Mouse (Mus musculus): Measurements from ENCODE around the gene Gnb5.

The Gnb5 gene

GRCm38 (mm10) chr9:75304286-75304685 is 1.8 kb upstream of the Gnb5 start:
- no peak for DNase-seq (ENCODE audit: low spot score in 2 of 2)

DNA sequence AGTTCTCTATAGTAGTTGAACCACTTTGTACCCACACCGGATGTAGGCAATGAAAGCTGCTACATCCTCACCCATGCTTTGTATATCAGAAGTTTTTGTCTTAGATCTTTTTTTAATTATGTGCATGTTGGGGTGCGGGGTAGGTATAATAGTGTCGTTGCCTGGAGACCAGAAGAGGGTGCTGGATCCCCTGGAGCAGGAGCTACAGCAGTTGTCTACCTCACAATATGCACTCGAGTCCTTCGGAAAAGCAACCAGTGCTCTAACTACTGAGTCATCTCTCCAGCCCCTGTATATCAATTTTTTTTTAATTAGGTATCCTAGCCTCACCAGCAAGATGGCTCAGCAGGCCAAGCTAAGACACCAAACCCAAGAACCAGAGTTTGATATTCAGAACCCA is 927 bp downstream of the Gnb5 start:
- DNase-seq (ENCODE audit: low spot score in 2 of 2), result no peak

- no peak for DNase-seq (ENCODE audit: low spot score in 2 of 2)
Measured at GRCm38 (mm10) chr9:75308621-75309020, 2.5 kb downstream of the Gnb5 start.

GRCm38 (mm10) chr9:75312008-75312407 is 5.9 kb downstream of the Gnb5 start:
- DNase-seq (ENCODE audit: low spot score in 2 of 2), result peak; percentile 47 to 71

GRCm38 (mm10) chr9:75313138-75313831 is 7.2 kb downstream of the Gnb5 start:
- DNase-seq (ENCODE audit: low spot score in 2 of 2), result no peak

- DNase-seq (ENCODE audit: low spot score in 2 of 2), result peak; percentile 75 to 88
Measured at GRCm38 (mm10) chr9:75313832-75314516, 7.9 kb downstream of the Gnb5 start.

GRCm38 (mm10) chr9:75314517-75315105 is 8.5 kb downstream of the Gnb5 start:
- DNase-seq (ENCODE audit: low spot score in 2 of 2), result no peak

GRCm38 (mm10) chr9:75315238-75315637 is 9.2 kb downstream of the Gnb5 start:
- no peak for DNase-seq (ENCODE audit: low spot score in 2 of 2)

GRCm38 (mm10) chr9:75316771-75317170 is 10.7 kb downstream of the Gnb5 start:
- DNase-seq (ENCODE audit: low spot score in 2 of 2), result no peak

DNA sequence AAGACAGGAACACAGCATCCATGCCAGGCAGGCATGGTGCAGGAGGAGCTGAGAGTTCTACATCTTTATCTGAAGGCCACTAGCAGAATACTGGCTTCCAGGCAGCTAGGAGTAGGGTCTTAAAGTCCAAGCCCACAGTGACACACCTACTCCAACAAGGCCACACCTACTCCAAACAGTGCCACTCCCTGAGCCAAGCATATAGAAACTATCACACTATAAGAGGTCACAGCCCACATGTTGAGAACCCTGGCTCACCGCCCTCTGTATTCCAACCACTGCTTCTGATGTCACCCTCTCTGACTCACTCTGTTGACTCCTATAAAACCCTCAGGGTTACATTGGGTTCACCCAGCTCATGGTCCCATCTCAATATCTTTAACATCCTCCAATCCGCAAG is 12.1 kb downstream of the Gnb5 start:
- no peak for DNase-seq (ENCODE audit: low spot score in 2 of 2)

DNA sequence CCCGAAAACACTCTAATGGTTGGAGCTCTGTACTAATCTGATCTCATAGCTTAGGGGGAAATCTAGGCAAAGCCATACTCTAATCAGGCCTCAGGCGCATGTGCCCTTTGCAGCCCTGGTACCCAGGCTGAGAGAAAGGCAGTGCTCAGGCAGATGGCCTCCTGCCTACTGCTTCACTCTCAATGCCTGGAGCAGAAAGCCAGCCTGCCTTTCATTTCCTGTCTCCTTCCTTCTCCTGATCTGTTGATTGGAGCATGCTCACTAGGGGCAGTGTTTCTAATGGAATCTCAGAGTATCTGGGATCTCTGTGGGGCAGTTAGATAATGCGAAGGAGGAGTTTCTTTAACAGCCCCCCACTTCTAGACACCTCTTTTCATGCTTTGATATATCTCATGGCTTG is 13.3 kb downstream of the Gnb5 start:
- DNase-seq (ENCODE audit: low spot score in 2 of 2), result no peak

- DNase-seq (ENCODE audit: low spot score in 2 of 2), result no peak
Measured at GRCm38 (mm10) chr9:75322099-75322885, 16.2 kb downstream of the Gnb5 start.

GRCm38 (mm10) chr9:75328047-75328446 is 22.0 kb downstream of the Gnb5 start:
- DNase-seq (ENCODE audit: low spot score in 2 of 2), result no peak

GRCm38 (mm10) chr9:75330821-75331220 is 24.7 kb downstream of the Gnb5 start:
- no peak for DNase-seq (ENCODE audit: low spot score in 2 of 2)

GRCm38 (mm10) chr9:75334440-75334839 is 28.4 kb downstream of the Gnb5 start:
- DNase-seq (ENCODE audit: low spot score in 2 of 2), result no peak

DNA sequence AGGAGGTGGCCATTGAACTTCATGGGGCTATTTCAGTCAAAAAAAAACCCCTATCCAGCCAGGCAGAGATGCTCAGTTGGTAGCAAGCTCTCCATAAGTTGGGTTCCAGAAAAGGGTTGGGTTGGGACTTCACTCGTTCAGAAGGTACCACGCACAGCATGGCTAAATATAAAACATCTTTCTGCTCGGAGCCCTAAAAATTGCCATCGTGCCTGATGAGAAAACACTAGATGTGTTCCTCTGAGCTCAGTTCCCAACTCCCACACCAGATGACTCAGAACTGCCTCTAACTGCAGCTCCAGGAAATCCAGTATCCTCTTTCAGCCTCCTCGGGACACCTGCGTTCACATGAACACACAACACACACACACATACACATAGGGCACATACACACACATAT is 31.9 kb downstream of the Gnb5 start:
- DNase-seq (ENCODE audit: low spot score in 2 of 2), result peak; percentile 47 to 62

DNA sequence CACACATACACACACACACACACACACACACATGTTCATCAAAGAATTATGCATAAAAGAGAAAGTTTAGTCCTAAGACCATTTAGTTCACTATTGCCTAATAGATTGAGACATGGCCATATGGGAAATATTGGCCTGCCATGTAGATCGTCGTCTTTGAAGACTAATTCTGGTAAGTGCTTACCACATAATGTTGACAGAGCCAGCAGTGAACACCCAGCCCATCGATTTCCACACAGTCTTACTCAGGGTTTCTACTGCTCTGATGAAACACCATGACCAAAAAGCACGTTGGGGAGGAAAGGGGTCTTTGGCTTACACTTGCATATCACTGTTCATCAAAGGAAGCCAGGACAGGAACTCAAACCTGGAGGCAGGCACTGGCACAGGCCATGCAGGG is 36.3 kb downstream of the Gnb5 start:
- no peak for DNase-seq (ENCODE audit: low spot score in 2 of 2)

GRCm38 (mm10) chr9:75347458-75347857 is 41.4 kb downstream of the Gnb5 start, which contains the start of gene Bcl2l10:
Gene Bcl2l10, plus strand, starts transcription at chr9:75347758.
- no peak for DNase-seq (ENCODE audit: low spot score in 2 of 2)

- DNase-seq (ENCODE audit: low spot score in 2 of 2), result no peak
Measured at GRCm38 (mm10) chr9:75348066-75348465, 42.0 kb downstream of the Gnb5 start.

DNA sequence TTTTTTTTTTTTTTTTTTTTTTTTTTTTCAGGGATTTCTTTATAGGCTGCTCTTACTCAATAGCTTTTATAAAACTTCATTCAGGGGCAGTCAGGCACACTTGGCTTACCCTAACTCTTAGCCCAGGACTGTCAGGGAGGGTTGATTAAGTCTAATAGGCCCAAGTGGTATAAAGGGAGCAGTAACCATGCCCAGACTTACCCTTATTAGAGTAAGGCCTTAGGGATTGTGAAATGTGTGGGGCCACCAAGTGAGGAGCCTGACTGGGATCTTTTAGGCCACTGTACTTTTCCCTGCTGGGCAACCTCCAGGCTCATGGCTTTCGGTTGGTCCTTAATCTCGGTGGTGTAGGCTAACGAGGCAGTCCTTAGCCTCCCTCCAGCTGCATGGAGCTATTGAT is 42.6 kb downstream of the Gnb5 start:
- no peak for DNase-seq (ENCODE audit: low spot score in 2 of 2)

GRCm38 (mm10) chr9:75353094-75353493 is 47.0 kb downstream of the Gnb5 start:
- no peak for DNase-seq (ENCODE audit: low spot score in 2 of 2)

DNA sequence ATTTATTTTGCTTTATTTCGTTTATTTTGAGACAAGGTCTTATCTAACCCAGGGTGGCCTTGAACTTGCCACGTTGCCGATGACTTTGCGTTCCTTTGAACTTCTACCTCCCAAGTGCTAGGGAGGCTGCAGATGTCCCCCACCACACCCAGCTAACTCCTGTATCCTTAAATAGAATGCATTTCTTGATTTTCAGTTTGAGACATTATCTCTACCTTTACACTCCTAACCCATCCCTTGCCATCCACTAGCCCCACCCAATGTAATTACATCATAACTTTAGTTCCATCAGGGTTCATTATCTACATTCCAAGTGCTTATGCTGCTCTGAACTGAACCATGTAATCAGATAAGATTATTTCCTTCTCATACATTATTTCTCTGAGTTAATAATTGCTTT is 49.7 kb downstream of the Gnb5 start:
- DNase-seq (ENCODE audit: low spot score in 2 of 2), result no peak

Measured in frontal cortex, postnatal 10 days (tissue).